Mouse (Mus musculus) lung, embryonic 16.5 days (tissue): ENCODE measurements at regions not wholly inside any gene's neighbourhood (a gene's known extent, or its start where the extent isn't known, plus 50 kb on each side); places are given as distances from the start of the nearest gene placed in this dataset.

Experiments
- ATAC-seq: fragments of 200-750 bp; cut with Nextera tagmentation; 2 replicates; pipeline ENCODE4 v1.8.0; 2017; ENCODE audit warnings: low read depth, mild to moderate bottlenecking, moderate library complexity
- H3K27ac ChIP-seq: fragments of 300-500 bp; sonication (generic); 2 replicates; pipeline ENCODE4 v1.5.1; 2014; ENCODE audit warnings: mild to moderate bottlenecking, control low read depth, low read length
- H3K27me3 ChIP-seq: fragments of 300-500 bp; sonication (generic); 2 replicates; pipeline ENCODE4 v1.6.1; 2014; ENCODE audit warnings: low read depth, low read length, mixed read lengths; ENCODE audit not compliant: control insufficient read depth, insufficient read depth
- H3K36me3 ChIP-seq: fragments of 300-500 bp; sonication (generic); 2 replicates; pipeline ENCODE4 v1.6.1; 2014; ENCODE audit warnings: low read length; ENCODE audit not compliant: control insufficient read depth, insufficient read depth
- H3K4me1 ChIP-seq: fragments of 300-500 bp; sonication (generic); replicated peaks from 2 replicates; pipeline ENCODE4 v1.6.1; 2014; ENCODE audit warnings: low read length, mixed read lengths; ENCODE audit not compliant: control insufficient read depth, insufficient read depth
- H3K4me2 ChIP-seq: fragments of 300-500 bp; sonication (generic); 2 replicates; pipeline ENCODE4 v1.6.1; 2014; ENCODE audit warnings: low read depth, low read length, control low read depth
- H3K4me3 ChIP-seq: fragments of 300-500 bp; sonication (generic); 2 replicates; pipeline ENCODE4 v1.5.1; 2014; ENCODE audit warnings: mild to moderate bottlenecking, low read length, control low read depth
- H3K9ac ChIP-seq: fragments of 300-500 bp; sonication (generic); 2 replicates; pipeline ENCODE4 v1.6.1; 2014; ENCODE audit warnings: low read length, control low read depth
- H3K9me3 ChIP-seq: fragments of 300-500 bp; sonication (generic); 2 replicates; pipeline ENCODE4 v1.6.1; 2016; ENCODE audit warnings: low read length; ENCODE audit not compliant: control insufficient read depth
- WGBS: fragments of 180-500 bp; shearing (Covaris S2); extraction: QIAGEN DNeasy Blood & Tissue Kit; methylation state at CpG from one replicate; pipeline ENCODE4 v1.1.7; 2014; 5-methylcytosine and 5-hydroxymethylcytosine counted together

DNA sequence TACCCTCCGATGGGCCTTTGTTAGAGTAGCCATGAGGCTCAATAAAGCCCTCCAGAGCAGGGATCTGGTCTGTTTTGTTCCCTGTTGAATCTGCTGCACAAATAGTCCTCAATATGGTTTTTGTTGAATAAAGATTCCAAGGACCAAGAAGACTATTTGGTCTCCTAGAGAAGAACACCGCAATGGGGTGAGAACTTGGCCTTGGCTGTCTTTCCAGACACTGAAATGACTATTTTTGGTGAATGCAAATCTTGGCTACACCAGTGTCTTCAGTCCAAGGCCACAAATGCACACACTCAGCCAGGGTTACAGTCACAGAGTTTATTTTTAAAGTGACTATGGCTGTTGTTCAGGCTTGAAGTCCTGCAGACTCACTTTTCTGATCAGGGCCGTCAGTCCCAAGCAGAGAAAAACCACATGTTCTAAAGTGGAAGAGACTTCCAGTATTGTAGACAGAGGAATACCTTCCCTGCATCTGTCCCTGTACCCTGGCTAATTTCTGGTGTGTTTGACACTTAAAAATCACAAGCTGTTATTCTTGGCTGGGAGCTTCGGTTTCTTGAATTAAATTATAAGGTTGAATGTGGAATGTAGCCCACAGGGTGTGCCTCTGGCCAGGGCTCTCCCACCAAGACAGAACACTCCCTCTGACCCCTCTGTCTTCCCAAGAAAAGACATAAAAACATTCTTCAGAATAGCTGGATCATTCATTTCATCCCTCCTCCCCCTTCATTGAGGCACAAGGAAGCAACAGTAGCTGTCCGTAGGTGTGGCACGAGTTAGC is 604.0 kb downstream of the Zfp706 start:
- WGBS, result 71% methylated on average over 6 of the region's 6 CpGs
- Histone ChIP-seq H3K9ac (no peak overlapping the region), H3K27me3 (no peaks in the 10 kb centered on the region), H3K9me3 (no peaks in the 10 kb centered on the region), H3K27ac (no peak overlapping the region), H3K4me1 (peaks cover 6% of the 10 kb centered on the region; the same call in 1 of the 2 replicates), H3K4me2 (no peak overlapping the region), H3K36me3 (no peaks in the 10 kb centered on the region), H3K4me3 (no peak overlapping the region)
- ATAC-seq, result no peak

DNA sequence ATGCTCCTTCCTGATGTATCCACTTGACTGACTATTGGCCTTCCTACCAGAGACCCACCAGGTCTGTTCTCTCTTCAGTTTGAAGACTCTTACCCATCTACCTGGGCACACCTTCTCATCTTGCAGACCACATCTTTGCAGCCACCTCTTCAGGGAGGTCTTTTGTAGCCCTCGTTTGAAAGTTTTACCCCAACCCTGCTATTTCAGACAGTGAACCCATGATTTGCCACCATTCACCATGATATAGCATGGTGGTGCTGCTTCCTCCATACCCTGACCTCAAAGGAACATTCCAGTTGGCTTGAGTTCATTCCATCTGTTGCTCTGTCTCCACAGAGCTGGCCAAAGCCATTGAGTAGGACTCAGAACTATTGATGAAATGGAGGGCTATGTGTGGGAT is 605.5 kb downstream of the Zfp706 start:
- Histone ChIP-seq H3K9me3 (no peaks in the 10 kb centered on the region), H3K27me3 (no peaks in the 10 kb centered on the region), H3K4me1 (peaks cover 6% of the 10 kb centered on the region; the same call in 1 of the 2 replicates), H3K4me3 (no peak overlapping the region), H3K36me3 (no peaks in the 10 kb centered on the region), H3K4me2 (no peak overlapping the region), H3K9ac (no peak overlapping the region), H3K27ac (no peak overlapping the region)
- WGBS, result 93% methylated on average over 1 of the region's 1 CpGs
- no peak for ATAC-seq

DNA sequence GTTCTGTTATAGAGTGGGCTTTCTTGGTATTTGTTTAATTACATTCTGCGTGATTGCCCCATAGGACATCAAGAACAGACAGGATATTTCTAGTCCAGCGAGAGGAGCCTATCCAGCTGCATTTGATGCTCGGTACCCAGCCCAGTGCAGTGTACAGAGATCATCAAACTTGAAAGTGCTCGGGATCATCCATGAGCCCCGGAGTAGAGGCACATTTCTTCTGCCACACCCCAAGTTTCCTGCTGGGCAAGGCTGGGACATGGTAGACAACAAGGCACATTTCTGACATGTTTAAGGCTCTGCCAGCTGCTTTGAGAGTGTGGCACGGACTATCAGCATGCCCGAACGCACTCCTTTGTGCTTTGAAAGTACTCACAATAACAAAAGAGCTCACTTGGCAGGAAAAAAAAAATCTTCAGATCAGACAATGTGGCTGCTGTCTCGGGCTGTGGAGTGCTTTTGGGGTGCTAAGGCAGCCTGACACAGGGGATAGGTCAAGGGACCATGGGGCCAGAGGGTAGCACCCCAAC is 607.2 kb downstream of the Zfp706 start:
- Histone ChIP-seq H3K4me1 (peaks cover 6% of the 10 kb centered on the region; the same call in 1 of the 2 replicates), H3K4me2 (no peak overlapping the region), H3K4me3 (no peak overlapping the region), H3K27me3 (no peaks in the 10 kb centered on the region), H3K9me3 (no peaks in the 10 kb centered on the region), H3K27ac (no peak overlapping the region), H3K9ac (no peak overlapping the region), H3K36me3 (no peaks in the 10 kb centered on the region)
- 61% methylated on average over 9 of the region's 9 CpGs for WGBS
- ATAC-seq, result no peak

DNA sequence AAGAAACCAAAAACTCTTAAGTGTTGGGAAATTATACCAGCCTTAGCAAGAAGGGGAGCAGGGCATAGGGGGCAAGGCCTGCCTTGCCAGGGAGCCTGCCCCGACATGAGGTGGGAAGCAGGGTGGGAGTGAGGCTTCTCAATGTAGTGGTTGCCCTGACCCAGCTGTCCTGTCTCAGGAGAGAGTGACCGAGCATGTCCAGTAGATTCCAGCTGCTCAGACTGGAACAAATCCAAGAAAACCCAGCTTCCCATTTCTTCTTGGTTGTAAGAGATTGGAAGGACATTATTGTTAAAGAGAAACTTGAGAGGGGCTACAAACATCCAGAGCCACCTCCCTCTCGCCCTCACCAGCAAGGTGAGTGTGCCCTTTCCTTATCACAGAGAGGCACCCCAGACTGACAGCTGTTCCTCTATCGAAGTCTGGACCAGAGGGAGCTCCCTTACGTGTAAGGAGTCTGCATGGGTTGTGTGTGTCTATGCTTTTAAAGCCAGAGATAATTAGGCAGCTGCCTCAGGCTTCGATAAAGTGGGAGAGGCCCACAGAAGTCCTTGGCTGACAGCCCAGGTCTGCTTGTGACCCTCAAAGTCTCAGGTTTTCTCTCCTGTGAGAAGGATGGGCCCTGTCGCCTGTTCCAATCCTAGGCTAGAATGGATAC is 608.1 kb downstream of the Zfp706 start:
- Histone ChIP-seq H3K36me3 (no peaks in the 10 kb centered on the region), H3K27me3 (no peaks in the 10 kb centered on the region), H3K4me2 (no peak overlapping the region), H3K9ac (0 out of 2 replicates have a peak overlapping the region, but pooled peaks have one; percentile 0), H3K4me1 (peaks cover 6% of the 10 kb centered on the region; the same call in 1 of the 2 replicates), H3K4me3 (no peak overlapping the region), H3K9me3 (no peaks in the 10 kb centered on the region), H3K27ac (peak overlapping the region; percentile 15; the same call in 1 of the 2 replicates)
- peak; percentile 65 for ATAC-seq
- 31% methylated on average over 7 of the region's 7 CpGs for WGBS

DNA sequence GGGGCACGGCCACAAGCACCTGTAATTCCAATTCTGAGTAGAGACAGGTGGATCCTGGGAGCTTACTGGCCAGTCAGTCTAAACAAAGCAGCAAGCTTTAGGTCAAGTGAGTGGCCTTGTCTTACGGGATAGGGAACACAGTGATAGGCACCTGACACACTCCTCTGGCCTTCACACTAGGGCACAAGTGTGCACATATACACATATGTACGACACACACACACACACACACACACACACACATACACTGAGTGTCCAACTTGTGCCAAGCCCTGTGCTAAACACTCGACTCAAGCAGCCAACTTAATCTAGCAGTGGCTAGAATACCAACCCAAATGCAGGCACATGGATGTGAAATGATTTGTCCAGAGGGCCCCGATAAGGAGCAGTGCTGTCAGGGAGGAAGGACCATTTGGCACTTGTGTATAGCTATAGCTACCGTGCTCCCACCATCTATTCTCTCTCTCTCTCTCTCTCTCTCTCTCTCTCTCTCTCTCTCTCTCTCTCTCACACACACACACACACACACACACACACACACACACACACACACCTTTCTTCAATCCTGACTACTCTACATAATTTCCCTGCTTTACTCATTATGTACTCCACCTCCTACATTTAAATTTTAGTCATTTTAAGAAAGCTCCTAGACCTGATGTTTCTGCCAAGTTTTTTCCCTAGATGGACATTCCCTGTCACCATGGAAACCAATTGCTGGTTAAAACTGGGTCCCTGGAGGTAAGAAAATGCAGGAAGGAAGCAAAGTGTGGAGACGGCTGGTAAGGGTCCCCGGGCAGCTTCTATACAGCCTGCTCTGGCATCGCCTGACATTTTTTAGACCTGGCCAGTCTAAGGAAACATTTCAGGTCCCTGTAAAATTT is 609.2 kb downstream of the Zfp706 start:
- Histone ChIP-seq H3K4me1 (peaks cover 6% of the 10 kb centered on the region; the same call in 1 of the 2 replicates), H3K9ac (no peak overlapping the region), H3K27me3 (no peaks in the 10 kb centered on the region), H3K36me3 (no peaks in the 10 kb centered on the region), H3K9me3 (no peaks in the 10 kb centered on the region), H3K27ac (no peak overlapping the region), H3K4me2 (no peak overlapping the region), H3K4me3 (no peak overlapping the region)
- no peak for ATAC-seq
- WGBS, result 55% methylated on average over 9 of the region's 9 CpGs

DNA sequence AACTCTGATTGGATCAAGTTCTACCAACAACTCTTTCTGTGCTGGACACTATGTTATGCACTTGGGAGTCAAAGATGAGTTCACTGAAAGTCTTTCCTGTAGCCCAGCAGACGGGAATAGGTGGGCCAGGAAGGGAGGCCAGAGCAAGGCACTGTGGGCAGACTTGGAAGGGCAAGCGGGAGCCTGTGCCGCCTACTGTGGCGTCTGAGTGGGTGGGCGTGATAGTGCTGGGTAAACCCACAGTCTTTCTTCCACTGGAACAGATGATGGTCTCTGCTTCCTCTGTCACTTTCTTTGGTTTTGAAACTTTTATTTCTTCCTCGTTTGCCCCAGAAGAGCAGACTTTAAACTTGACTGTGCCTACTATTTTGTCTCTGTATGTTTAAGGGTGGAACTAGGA is 610.8 kb downstream of the Zfp706 start:
- no peak overlapping the region for H3K4me2 ChIP-seq
- 80% methylated on average over 6 of the region's 6 CpGs for WGBS

DNA sequence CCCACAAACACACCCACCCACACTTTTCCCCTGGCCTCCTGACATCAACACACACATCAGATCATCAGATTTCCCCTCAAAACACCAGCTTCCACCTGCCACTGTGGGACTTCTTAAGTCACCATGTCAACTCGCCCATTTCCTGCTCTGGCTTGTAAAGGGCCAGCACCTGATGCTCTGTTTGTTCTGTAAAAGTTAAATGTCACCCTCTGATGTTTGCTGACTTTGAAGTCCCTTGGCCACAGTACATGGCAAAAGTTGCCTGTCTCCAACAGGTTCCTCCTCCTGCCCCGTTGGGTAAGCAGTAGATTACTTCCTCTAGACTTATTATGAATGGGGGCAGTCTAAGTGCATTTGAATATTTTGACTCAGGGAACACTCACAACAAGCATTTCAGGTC is 611.3 kb downstream of the Zfp706 start:
- H3K4me3 ChIP-seq, result no peak overlapping the region
- H3K36me3 ChIP-seq, result no peaks in the 10 kb centered on the region
- H3K27ac ChIP-seq, result no peak overlapping the region
- H3K4me1 ChIP-seq, result peaks cover 6% of the 10 kb centered on the region; the same call in 1 of the 2 replicates
- no peak overlapping the region for H3K4me2 ChIP-seq
- ATAC-seq, result no peak
- WGBS, result 42% methylated on average over 2 of the region's 2 CpGs
- H3K9ac ChIP-seq, result no peak overlapping the region
- no peaks in the 10 kb centered on the region for H3K9me3 ChIP-seq
- no peaks in the 10 kb centered on the region for H3K27me3 ChIP-seq

More for the DNA sequence above, 610.8 kb downstream of the Zfp706 start:
- Histone ChIP-seq H3K4me1 (peaks cover 6% of the 10 kb centered on the region; the same call in 1 of the 2 replicates), H3K9me3 (no peaks in the 10 kb centered on the region), H3K27ac (no peak overlapping the region), H3K27me3 (no peaks in the 10 kb centered on the region), H3K36me3 (no peaks in the 10 kb centered on the region), H3K9ac (no peak overlapping the region), H3K4me3 (no peak overlapping the region)
- ATAC-seq, result no peak

DNA sequence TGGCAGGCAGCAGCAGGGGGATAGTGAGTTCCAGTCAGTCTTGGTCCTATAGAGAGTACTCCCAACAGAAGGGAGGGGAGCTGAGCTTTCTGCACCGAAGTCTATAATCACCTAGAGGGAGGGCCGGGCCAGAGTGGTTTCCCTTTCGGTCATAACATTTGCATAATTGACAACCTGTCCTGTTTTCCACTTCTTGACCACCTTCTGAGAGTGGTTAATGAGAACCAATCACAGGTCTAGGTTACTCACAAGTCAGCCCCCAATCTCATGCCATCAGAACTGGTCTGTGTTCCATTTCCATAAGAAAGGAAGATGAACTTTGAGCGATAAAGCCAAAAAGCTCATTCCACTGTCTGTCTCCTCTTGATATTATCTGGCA is 611.9 kb downstream of the Zfp706 start:
- ATAC-seq, result no peak
- 79% methylated on average over 4 of the region's 4 CpGs for WGBS

More for the DNA sequence above, 611.9 kb downstream of the Zfp706 start:
- no peaks in the 10 kb centered on the region for H3K36me3 ChIP-seq
- H3K9me3 ChIP-seq, result no peaks in the 10 kb centered on the region
- H3K27me3 ChIP-seq, result no peaks in the 10 kb centered on the region
- peaks cover 6% of the 10 kb centered on the region; the same call in 1 of the 2 replicates for H3K4me1 ChIP-seq
- no peak overlapping the region for H3K4me2 ChIP-seq
- no peak overlapping the region for H3K27ac ChIP-seq
- no peak overlapping the region for H3K4me3 ChIP-seq
- no peak overlapping the region for H3K9ac ChIP-seq
